Mouse (Mus musculus): ENCODE data around the gene Dab2ip. TPM values are rescaled to one million over a fixed set of nuclear protein-coding genes. Genes with fewer than 3 reads are reported as not detected.

Dab2ip gene
- 207 and 212 TPM in 2 replicates for polyA plus RNA-seq (2012; rRNA removed)

DNA sequence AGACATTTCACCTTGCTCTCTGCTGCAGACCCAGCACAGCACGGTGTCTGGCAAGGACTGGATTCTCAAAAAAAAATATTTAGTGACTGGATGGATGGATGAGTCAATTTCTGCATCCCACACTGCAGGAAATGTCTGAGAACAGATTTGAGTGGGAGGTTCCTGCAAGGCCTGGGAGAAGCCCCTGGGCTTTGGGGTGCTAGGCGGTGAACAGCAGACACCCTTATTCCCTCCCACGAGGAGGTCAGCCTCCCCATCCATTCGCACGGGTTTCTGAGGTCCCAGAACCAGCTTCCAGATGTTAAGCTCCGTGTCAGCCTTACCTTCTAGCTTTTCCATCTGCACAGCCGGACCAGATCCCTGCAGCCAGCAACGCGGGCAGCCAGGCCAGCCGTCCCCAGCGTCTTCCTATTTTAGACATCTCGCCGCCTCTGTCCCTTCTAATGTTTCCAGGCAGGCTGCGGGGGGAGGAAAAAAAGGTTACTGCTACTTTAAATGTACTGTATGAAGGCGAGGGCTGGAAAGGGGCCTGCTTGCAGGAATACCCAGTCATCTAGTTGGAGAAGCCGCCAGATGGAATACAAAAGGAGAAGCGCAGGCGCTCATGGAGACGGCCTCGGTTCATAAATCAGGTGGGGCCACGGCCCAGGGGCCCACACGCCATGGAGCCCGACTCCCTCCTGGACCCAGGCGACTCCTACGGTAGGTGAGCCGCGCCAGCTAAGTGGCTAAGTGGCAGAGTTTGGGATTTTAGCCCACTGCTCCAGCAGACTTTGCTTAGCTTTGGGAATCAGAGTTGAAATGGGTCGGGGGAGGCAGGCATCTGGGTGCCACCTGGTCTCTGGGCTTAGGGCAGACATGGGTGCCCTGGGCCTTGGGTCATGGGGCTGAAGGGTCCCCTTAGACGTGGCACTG is at the start of gene Dab2ip:
Dab2ip (plus strand) TSS at position 356 of the 915 bp plus-strand sequence.

Other genes starting within 250 kb of the Dab2ip start
- gene Stom, start 221.3 kb upstream of the Dab2ip start, polyA plus RNA-seq (2012; rRNA removed): 34.2 and 43.5 TPM in 2 replicates
- gene 4930568D16Rik, start 190.5 kb upstream of the Dab2ip start, polyA plus RNA-seq (2012; rRNA removed): not detected in 2 replicates
- not detected in 2 replicates for gene 4930402F06Rik, start 161.1 kb upstream of the Dab2ip start, polyA plus RNA-seq (2012; rRNA removed)
- 3.0 and 3.8 TPM in 2 replicates for gene Ggta1, start 95.0 kb upstream of the Dab2ip start, polyA plus RNA-seq (2012; rRNA removed)